Mouse (Mus musculus): ENCODE measurements at regions not wholly inside any gene's neighbourhood (a gene's known extent, or its start where the extent isn't known, plus 50 kb on each side); places are given as distances from the start of the nearest gene placed in this dataset.

DNA sequence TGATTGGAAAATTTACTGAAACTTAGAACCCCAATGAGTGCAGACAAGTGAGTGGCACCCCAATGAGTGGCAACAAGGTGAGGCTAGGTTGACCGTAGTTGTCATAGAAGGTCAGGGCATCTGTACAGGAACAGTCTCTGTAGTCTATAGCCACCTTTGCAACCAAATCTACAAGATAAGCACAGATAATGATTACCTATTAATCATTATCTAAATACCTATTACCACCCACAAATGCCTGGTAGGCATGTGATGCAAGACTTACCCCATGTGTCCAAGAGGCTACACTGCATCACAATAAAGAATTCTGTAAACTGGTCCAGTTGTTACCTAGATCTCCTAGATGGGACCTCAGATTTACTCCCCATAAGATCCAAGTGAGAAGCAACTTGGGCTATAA is 778.7 kb downstream of the Cntnap5b start:
- H3K27me3 ChIP-seq (ENCODE audit: control insufficient read depth, insufficient read depth, low read length) = no peaks in the 10 kb centered on the region
- H3K4me1 ChIP-seq (ENCODE audit: control insufficient read depth, insufficient read depth, low read length) = no peaks in the 10 kb centered on the region
- WGBS = 91% methylated on average over 1 of the region's 1 CpGs
- DNase-seq (no peak), ATAC-seq (ENCODE audit: low FRiP score, low TSS enrichment) (no peak)
- no peaks in the 10 kb centered on the region for H3K9me3 ChIP-seq (ENCODE audit: control insufficient read depth, low read length)
- no peaks in the 10 kb centered on the region for H3K36me3 ChIP-seq (ENCODE audit: control insufficient read depth, insufficient read depth, low read length)
- no peak overlapping the region for H3K4me2 ChIP-seq (ENCODE audit: low read length)
- no peak overlapping the region for H3K9ac ChIP-seq (replicated peaks; ENCODE audit: low read length)
- H3K4me3 ChIP-seq (replicated peaks; ENCODE audit: low read depth, low read length) = no peak overlapping the region
- H3K27ac ChIP-seq (replicated peaks; ENCODE audit: low read depth, low read length) = no peak overlapping the region

DNA sequence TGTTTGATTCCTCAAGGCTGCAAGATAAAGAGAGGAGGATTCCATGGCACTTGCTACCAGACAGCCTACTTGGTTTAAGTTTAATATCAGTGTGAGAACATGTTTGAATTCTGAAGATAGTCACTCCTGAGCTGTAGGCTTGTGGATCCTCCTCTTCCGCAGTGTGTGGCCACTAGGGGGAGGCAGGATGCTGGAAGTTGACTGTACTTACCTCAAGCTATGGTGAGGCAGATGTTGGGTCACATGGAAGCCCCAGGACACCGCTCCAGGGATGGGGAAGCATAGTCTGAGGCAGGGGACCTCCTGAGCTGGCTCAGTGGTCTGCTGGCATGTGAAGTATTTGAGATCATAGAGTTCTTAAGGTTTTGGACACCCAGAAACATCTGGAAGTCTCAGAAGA is 784.4 kb downstream of the Cntnap5b start:
- Histone ChIP-seq H3K36me3 (ENCODE audit: control insufficient read depth, insufficient read depth, low read length) (no peaks in the 10 kb centered on the region), H3K9ac (replicated peaks; ENCODE audit: low read length) (no peak overlapping the region), H3K27me3 (ENCODE audit: control insufficient read depth, insufficient read depth, low read length) (no peaks in the 10 kb centered on the region), H3K27ac (replicated peaks; ENCODE audit: low read depth, low read length) (no peak overlapping the region), H3K4me3 (replicated peaks; ENCODE audit: low read depth, low read length) (no peak overlapping the region), H3K4me1 (ENCODE audit: control insufficient read depth, insufficient read depth, low read length) (no peaks in the 10 kb centered on the region), H3K4me2 (ENCODE audit: low read length) (no peak overlapping the region), H3K9me3 (ENCODE audit: control insufficient read depth, low read length) (no peaks in the 10 kb centered on the region)
- DNase-seq (peak; percentile 25), ATAC-seq (ENCODE audit: low FRiP score, low TSS enrichment) (0 out of 2 replicates have a peak, but pooled peaks have one; percentile 11)
- 31% methylated on average over 2 of the region's 2 CpGs for WGBS
